Mouse (Mus musculus) brain, embryonic 14.5 days (tissue): ENCODE data around the gene Kcnrg.

ENCODE experiments used
- CTCF ChIP-seq: fragments of 200-500 bp; IDR thresholded peaks from 2 replicates; pipeline ENCODE4 v1.5.1; 2012; ENCODE audit warnings: inconsistent platforms, mild to moderate bottlenecking, moderate library complexity, borderline replicate concordance; ENCODE audit not compliant: insufficient read depth, insufficient read length; ENCODE audit errors: extremely low read depth
- POLR2A ChIP-seq: fragments of 200-500 bp; IDR thresholded peaks from 2 replicates; pipeline ENCODE4 v1.6.1; 2012; ENCODE audit warnings: mild to moderate bottlenecking, inconsistent platforms, borderline replicate concordance; ENCODE audit not compliant: poor library complexity, insufficient read depth, insufficient read length, severe bottlenecking; ENCODE audit errors: extremely low read depth

- TF ChIP-seq POLR2A (no peak), CTCF (no peak)
These were observed 37.9 kb upstream of the Kcnrg start for GRCm38 (mm10) chr14:61569344-61569743.
